Mouse (Mus musculus): Measurements from ENCODE around the gene Zfp963. TPM values are rescaled to one million over a fixed set of nuclear protein-coding genes. Genes with fewer than 3 reads are reported as not detected.

The Zfp963 gene
- total RNA-seq (2023), result 1 to 10 TPM; 2.5 to 2.8 TPM

DNA sequence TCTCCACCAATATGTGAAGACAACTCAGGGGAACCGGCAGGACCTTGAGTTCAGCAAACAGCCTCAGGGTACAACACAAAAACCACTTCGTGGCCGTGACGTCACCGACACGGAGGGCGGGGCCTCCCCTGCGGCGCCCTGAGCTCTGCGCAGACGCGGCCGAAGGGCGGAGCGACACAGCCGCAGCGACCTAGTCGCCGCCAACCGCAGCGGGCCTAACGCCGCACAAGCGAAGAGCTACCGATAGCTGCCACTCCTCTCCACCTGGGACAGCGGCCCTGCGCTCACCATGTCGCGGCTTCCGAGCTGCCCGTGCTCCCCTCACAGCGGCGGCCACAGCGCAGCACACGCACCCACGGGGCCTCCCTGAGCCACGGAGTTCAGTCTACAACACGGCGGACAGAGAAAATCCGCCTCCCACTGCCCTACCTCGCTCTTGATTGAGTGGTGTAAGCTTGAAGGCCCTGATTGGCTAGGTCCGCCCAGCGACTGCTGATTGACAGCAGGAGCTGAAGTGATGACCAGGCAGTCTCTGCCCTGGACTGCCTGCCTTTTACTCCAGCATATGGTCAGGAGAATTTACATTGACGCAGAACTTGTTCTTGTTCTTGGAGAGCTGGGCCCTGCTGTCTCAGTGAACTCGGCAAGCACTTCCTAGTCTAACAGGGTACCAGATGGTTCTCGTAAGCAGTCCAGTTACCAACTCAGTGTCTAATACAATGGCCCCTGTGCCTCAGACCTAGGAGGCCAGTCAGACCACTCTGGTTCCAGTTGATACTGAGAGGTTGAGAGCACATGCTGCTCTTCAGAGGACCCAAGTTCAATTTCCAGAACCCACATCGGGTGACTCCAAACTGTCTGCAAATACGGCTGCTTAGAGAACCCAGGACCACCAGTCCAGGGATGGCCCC, at the start of gene Zfp963:
Gene Zfp963 (minus strand): TSS at position 427 of the 911 bp plus-strand sequence.

DNA sequence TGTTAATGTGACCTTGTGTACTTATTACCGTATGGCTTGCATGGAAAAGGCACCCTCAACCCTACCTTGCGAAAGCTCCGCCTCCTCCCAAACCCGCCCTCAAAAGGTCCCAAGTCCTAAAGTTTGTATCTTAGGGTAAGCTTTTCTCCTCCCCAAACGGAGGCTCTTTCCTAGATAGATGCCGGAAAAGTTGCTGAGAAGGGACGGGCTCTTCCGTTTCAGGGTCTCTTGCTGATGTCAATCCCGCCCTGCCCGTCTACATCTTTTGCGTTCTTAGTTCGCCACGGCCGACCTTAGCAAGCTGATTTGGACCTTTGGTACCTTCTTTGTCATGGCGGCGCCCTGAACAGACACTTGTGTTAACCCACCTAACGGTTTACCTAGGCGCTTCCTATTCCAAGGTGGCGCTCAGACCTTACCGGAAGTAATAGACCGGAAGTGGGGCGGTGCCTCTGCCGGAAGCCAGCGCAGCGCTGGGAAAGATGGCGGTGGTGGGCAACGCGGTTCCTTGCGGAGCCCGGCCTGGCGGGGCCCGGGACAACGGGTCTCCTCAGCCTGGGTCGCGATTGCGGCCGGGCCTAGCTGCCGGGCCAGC, 41.1 kb upstream of the Zfp963 start, which contains the start of the genes Atp13a1 and Zfp866:
Gene Atp13a1 (plus strand): TSS at position 391 of the 595 bp plus-strand sequence.
Gene Zfp866 (minus strand): TSS at position 406 of the 595 bp plus-strand sequence.

DNA sequence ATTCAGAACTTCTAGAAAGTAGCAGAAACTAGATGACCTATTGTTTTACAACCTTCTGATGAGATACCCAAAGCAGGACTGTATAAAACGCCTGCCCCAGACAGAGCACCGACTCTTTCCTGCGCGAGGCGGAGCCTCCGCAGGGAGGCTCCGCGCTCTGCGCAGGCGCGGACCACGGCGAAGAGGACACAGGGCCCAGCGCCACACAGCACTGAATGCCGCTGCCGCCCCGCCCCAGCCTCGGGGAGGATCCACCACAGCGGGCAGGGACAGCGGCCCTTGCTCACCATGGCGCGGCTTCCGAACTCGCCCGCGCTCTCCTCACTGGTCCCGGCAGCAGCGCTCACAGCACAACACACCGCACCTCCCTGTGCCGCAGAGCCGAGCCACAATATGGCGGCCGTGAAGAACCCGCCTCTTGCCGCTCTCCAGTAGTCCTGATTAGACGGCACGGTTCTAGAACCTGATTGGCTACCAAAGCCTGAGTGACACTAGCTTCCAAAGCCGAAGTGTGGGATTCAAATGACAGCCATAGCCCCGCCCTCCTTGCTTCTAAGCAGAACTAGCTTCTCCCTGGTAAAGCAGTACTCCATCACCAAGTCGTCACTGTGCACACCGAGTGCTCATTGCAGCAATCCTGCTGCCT, 24.9 kb upstream of the Zfp963 start, which contains the start of gene Gm20422:
Gene Gm20422 (minus strand): TSS at position 384 of the 646 bp plus-strand sequence.

DNA sequence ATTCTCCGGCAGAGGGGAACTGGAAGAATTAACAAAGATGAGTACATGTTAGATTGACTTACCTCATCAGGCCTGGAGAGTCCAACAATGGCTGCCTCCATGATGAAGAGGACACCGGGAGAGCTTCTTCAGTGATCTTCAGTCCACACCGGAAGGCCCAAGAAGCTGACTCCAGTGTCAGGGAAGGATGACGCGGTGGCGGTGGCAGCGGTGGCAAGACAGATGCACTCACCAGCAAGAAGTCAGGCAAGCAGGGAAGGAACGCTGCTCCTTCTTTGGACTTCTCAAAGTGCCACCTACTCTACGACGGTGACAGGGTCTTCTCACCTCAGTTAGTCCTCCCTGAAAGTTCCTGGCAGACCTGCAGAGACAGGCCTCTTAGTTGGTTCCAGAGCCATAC, 39.1 kb downstream of the Zfp963 start, which contains the start of gene Zfp869:
Gene Zfp869 (minus strand): TSS at position 101 of the 400 bp plus-strand sequence.

Other genes starting within 250 kb of the Zfp963 start
- gene Gm7697, start 227.0 kb downstream of the Zfp963 start, total RNA-seq (2023), result not detected
- gene Zfp868, start 124.4 kb downstream of the Zfp963 start, total RNA-seq (2023), result 10 to 100 TPM; 23.3 to 27.1 TPM
- under 1 TPM; 0.09 to 0.15 TPM for gene Zfp964, start 95.5 kb downstream of the Zfp963 start, total RNA-seq (2023)
- gene Zfp869, start 39.2 kb downstream of the Zfp963 start, total RNA-seq (2023), result 10 to 100 TPM; 21.2 to 23.3 TPM
- not detected for gene Gm20422, start 24.9 kb upstream of the Zfp963 start, total RNA-seq (2023)
- 10 to 100 TPM; 25.0 to 29.1 TPM for gene Atp13a1, start 41.2 kb upstream of the Zfp963 start, total RNA-seq (2023)
- gene Zfp866, start 41.2 kb upstream of the Zfp963 start, total RNA-seq (2023), result 10 to 100 TPM; 13.4 to 14.8 TPM
- 100 to 1,000 TPM; 409 to 453 TPM for gene Gmip, start 58.7 kb upstream of the Zfp963 start, total RNA-seq (2023)
- gene Lpar2, start 72.5 kb upstream of the Zfp963 start, total RNA-seq (2023), result 1 to 10 TPM; 3.1 to 3.6 TPM
- gene Pbx4, start 82.5 kb upstream of the Zfp963 start, total RNA-seq (2023), result 1 to 10 TPM; 1.1 to 2.9 TPM
- gene Cilp2, start 137.7 kb upstream of the Zfp963 start, total RNA-seq (2023), result not detected
- 1 to 10 TPM in 1 of 2 experiments, under 1 TPM in 1; 0.53 to 1.1 TPM for gene Tssk6, start 152.2 kb upstream of the Zfp963 start, total RNA-seq (2023)
- 10 to 100 TPM; 57.7 to 58.4 TPM for gene Ndufa13, start 152.6 kb upstream of the Zfp963 start, total RNA-seq (2023)
- gene Yjefn3, start 152.7 kb upstream of the Zfp963 start, total RNA-seq (2023), result not detected
- gene Gatad2a, start 246.4 kb upstream of the Zfp963 start, total RNA-seq (2023), result 10 to 100 TPM; 65.9 to 67.4 TPM

All from neutrophil, adult 59 days (primary cell).